Mouse (Mus musculus) C2C12 (cell line): ENCODE results near the gene Nat8l. TPM values are rescaled to one million over a fixed set of nuclear protein-coding genes. Genes with fewer than 3 reads are reported as not detected.

Experiments used
- H3K27me3 ChIP-seq: one replicate; pipeline ENCODE4 v1.6.1; 2011; ENCODE audit not compliant: control insufficient read depth, insufficient read depth, insufficient read length
- H3K36me3 ChIP-seq: one replicate; pipeline ENCODE4 v1.6.1; 2011; ENCODE audit not compliant: control insufficient read depth, insufficient read depth
- H3K4me3 ChIP-seq: one replicate; pipeline ENCODE4 v1.5.1; 2011; ENCODE audit warnings: mild to moderate bottlenecking, control low read depth; ENCODE audit not compliant: poor library complexity, insufficient read depth, severe bottlenecking
- H3K79me2 ChIP-seq: one replicate; pipeline ENCODE4 v1.6.1; 2011; ENCODE audit not compliant: control insufficient read depth, insufficient read depth
- H3K79me3 ChIP-seq: one replicate; pipeline ENCODE4 v1.6.1; 2011; ENCODE audit warnings: low read depth, control low read depth
- H3ac ChIP-seq: one replicate; pipeline ENCODE3; 2011; ENCODE audit warnings: low read depth; ENCODE audit not compliant: control insufficient read depth, insufficient read length
- CEBPB ChIP-seq: IDR thresholded peaks from one replicate; pipeline ENCODE4 v1.6.1; 2011; ENCODE audit warnings: low read depth, mild to moderate bottlenecking, control low read depth, moderate library complexity
- CTCF ChIP-seq: IDR thresholded peaks from one replicate; pipeline ENCODE4 v1.5.1; 2011; ENCODE audit not compliant: control insufficient read depth, insufficient read depth, insufficient read length
- FOSL1 ChIP-seq: IDR thresholded peaks from one replicate; pipeline ENCODE4 v1.8.0; 2011; ENCODE audit warnings: mild to moderate bottlenecking, low read length; ENCODE audit not compliant: poor library complexity, insufficient read depth, severe bottlenecking
- MAX ChIP-seq: IDR thresholded peaks from one replicate; pipeline ENCODE4 v1.6.1; 2011; ENCODE audit warnings: mild to moderate bottlenecking, control low read depth
- MYOD1 ChIP-seq: IDR thresholded peaks from one replicate; pipeline ENCODE4 v1.6.1; 2011; ENCODE audit warnings: low read depth; ENCODE audit not compliant: control insufficient read depth, insufficient read length
- MYOG ChIP-seq: IDR thresholded peaks from one replicate; pipeline ENCODE4 v1.6.1; 2011; ENCODE audit not compliant: control insufficient read depth, insufficient read length; ENCODE audit errors: extremely low read depth
- USF1 ChIP-seq: IDR thresholded peaks from one replicate; pipeline ENCODE4 v1.6.1; 2011; ENCODE audit warnings: low read depth, mild to moderate bottlenecking, control low read depth, moderate library complexity
- polyA plus RNA-seq: library from polyadenylated mRNA; unstranded; fragments of >200 nt; fragmentation: generic; extraction: Trizol; gene quantifications from one replicate; pipeline ENCODE4 v1.2.1, GENCODE M21; 2012; ENCODE audit warnings: missing spikeins

The Nat8l gene
- polyA plus RNA-seq, 1 experiment, result not detected

- TF ChIP-seq CEBPB (no peak), MYOG (no peak), USF1 (no peak), CTCF (no peak), MYOD1 (no peak), FOSL1 (no peak), MAX (no peak)
- no peaks in the 10 kb centered on the region for H3K79me2 ChIP-seq
Measured at GRCm38 (mm10) chr5:34007392-34007941, 11.7 kb downstream of the Nat8l start.

GRCm38 (mm10) chr5:34014652-34015051 lies 18.9 kb downstream of the Nat8l start:
- H3K36me3 ChIP-seq, result no peaks in the 10 kb centered on the region
- H3K27me3 ChIP-seq, result peaks cover 11% of the 10 kb centered on the region
- no peaks in the 10 kb centered on the region for H3K79me2 ChIP-seq
- no peak overlapping the region for H3K4me3 ChIP-seq
- H3ac ChIP-seq, result no peak overlapping the region
- no peaks in the 10 kb centered on the region for H3K79me3 ChIP-seq
- no peak for TF ChIP-seq MYOG
- no peak for TF ChIP-seq FOSL1
- no peak for TF ChIP-seq CTCF
- TF ChIP-seq CEBPB, result no peak

More at GRCm38 (mm10) chr5:34007392-34007941, 11.7 kb downstream of the Nat8l start:
- Histone ChIP-seq H3K36me3 (no peaks in the 10 kb centered on the region), H3K79me3 (no peaks in the 10 kb centered on the region), H3K4me3 (no peak overlapping the region), H3K27me3 (peaks cover 21% of the 10 kb centered on the region), H3ac (no peak overlapping the region)

- no peaks in the 10 kb centered on the region for H3K36me3 ChIP-seq
- no peaks in the 10 kb centered on the region for H3K79me2 ChIP-seq
- H3K27me3 ChIP-seq, result peaks cover 12% of the 10 kb centered on the region
- no peak overlapping the region for H3ac ChIP-seq
- TF ChIP-seq MAX (no peak), CTCF (no peak), CEBPB (no peak), MYOD1 (no peak), MYOG (no peak), FOSL1 (no peak), USF1 (no peak)
- H3K79me3 ChIP-seq, result no peaks in the 10 kb centered on the region
- H3K4me3 ChIP-seq, result no peak overlapping the region
Measured at GRCm38 (mm10) chr5:34018968-34019367, 23.2 kb downstream of the Nat8l start.

- H3K27me3 ChIP-seq, result peaks cover 7% of the 10 kb centered on the region
- no peaks in the 10 kb centered on the region for H3K79me3 ChIP-seq
- H3ac ChIP-seq, result no peak overlapping the region
- no peak overlapping the region for H3K4me3 ChIP-seq
- no peaks in the 10 kb centered on the region for H3K79me2 ChIP-seq
- TF ChIP-seq CTCF (no peak), MYOG (no peak), MYOD1 (no peak), CEBPB (no peak), FOSL1 (no peak), USF1 (no peak), MAX (no peak)
- H3K36me3 ChIP-seq, result no peaks in the 10 kb centered on the region
Measured at GRCm38 (mm10) chr5:34030101-34030500, 34.3 kb downstream of the Nat8l start.

GRCm38 (mm10) chr5:34031022-34031421 lies 35.2 kb downstream of the Nat8l start:
- no peak overlapping the region for H3K4me3 ChIP-seq
- H3K79me2 ChIP-seq, result no peaks in the 10 kb centered on the region
- TF ChIP-seq USF1, result no peak
- TF ChIP-seq CEBPB, result no peak
- no peak for TF ChIP-seq MYOD1
- TF ChIP-seq MYOG, result no peak
- TF ChIP-seq MAX, result no peak
- TF ChIP-seq FOSL1, result no peak
- H3K27me3 ChIP-seq, result peaks cover 7% of the 10 kb centered on the region
- H3ac ChIP-seq, result no peak overlapping the region
- no peaks in the 10 kb centered on the region for H3K79me3 ChIP-seq
- no peaks in the 10 kb centered on the region for H3K36me3 ChIP-seq

GRCm38 (mm10) chr5:34032520-34032919 lies 36.7 kb downstream of the Nat8l start:
- no peak overlapping the region for H3ac ChIP-seq
- H3K4me3 ChIP-seq, result no peak overlapping the region
- H3K79me2 ChIP-seq, result no peaks in the 10 kb centered on the region
- no peak for TF ChIP-seq USF1
- TF ChIP-seq FOSL1, result no peak
- no peak for TF ChIP-seq MAX
- no peak for TF ChIP-seq MYOD1
- TF ChIP-seq CEBPB, result peak; percentile 2
- no peak for TF ChIP-seq MYOG
- peaks cover 7% of the 10 kb centered on the region for H3K27me3 ChIP-seq
- no peaks in the 10 kb centered on the region for H3K79me3 ChIP-seq
- no peaks in the 10 kb centered on the region for H3K36me3 ChIP-seq

Other genes starting within 250 kb of the Nat8l start
- 27.0 TPM for gene Letm1, start 213.2 kb upstream of the Nat8l start, polyA plus RNA-seq
- gene Nsd2, start 175.3 kb upstream of the Nat8l start, polyA plus RNA-seq, result 41.7 TPM
- 24.2 TPM for gene Nelfa, start 59.6 kb upstream of the Nat8l start, polyA plus RNA-seq
- gene Gm1673, start 12.6 kb upstream of the Nat8l start, polyA plus RNA-seq, result 5.3 TPM
- 0.11 TPM for gene Poln, start 173.5 kb downstream of the Nat8l start, polyA plus RNA-seq
- gene Haus3, start 173.5 kb downstream of the Nat8l start, polyA plus RNA-seq, result 7.3 TPM
- gene Mxd4, start 191.7 kb downstream of the Nat8l start, polyA plus RNA-seq, result 15.3 TPM